Mouse (Mus musculus) myocyte (in vitro differentiated cells): ENCODE measurements around the gene Med28. TPM values are rescaled to one million over a fixed set of nuclear protein-coding genes. Genes with fewer than 3 reads are reported as not detected.

ENCODE experiments used
- H3K27me3 ChIP-seq: one replicate; pipeline ENCODE4 v1.6.1; 2011; ENCODE audit not compliant: control insufficient read depth, insufficient read depth, insufficient read length
- H3K36me3 ChIP-seq: one replicate; pipeline ENCODE4 v1.6.1; 2011; ENCODE audit not compliant: control insufficient read depth, insufficient read depth
- H3K4me2 ChIP-seq: one replicate; pipeline ENCODE4 v1.6.1; 2011; ENCODE audit warnings: low read depth, control low read depth
- H3K4me3 ChIP-seq: one replicate; pipeline ENCODE4 v1.5.1; 2011; ENCODE audit warnings: mild to moderate bottlenecking, control low read depth, moderate library complexity
- H3K79me2 ChIP-seq: one replicate; pipeline ENCODE4 v1.6.1; 2011; ENCODE audit not compliant: control insufficient read depth, insufficient read depth
- H3ac ChIP-seq: one replicate; pipeline ENCODE4 v1.6.1; 2011; ENCODE audit not compliant: control insufficient read depth, insufficient read length
- CEBPB ChIP-seq: IDR thresholded peaks from 2 replicates; pipeline ENCODE4 v1.6.1; 2011; ENCODE audit warnings: mild to moderate bottlenecking, moderate library complexity; ENCODE audit not compliant: poor library complexity, insufficient read depth, severe bottlenecking
- E2F4 ChIP-seq: IDR thresholded peaks from one replicate; pipeline ENCODE4 v1.6.1; 2011; ENCODE audit warnings: mild to moderate bottlenecking, control low read depth, moderate library complexity; ENCODE audit not compliant: insufficient read depth
- MAX ChIP-seq: IDR thresholded peaks from one replicate; pipeline ENCODE4 v1.6.1; 2011; ENCODE audit warnings: low read depth, mild to moderate bottlenecking, control low read depth
- MYOD1 ChIP-seq, 3 experiments: IDR thresholded peaks; one replicate each; pipeline ENCODE4 v1.6.1; 2011; ENCODE audit warnings: control low read depth in 2 of 3, low read depth in 2 of 3, mild to moderate bottlenecking in 2 of 3, moderate library complexity in 1 of 3; ENCODE audit not compliant: insufficient read length in 2 of 3, control insufficient read depth in 1 of 3
- MYOG ChIP-seq, 3 experiments: IDR thresholded peaks; one replicate each; pipeline ENCODE4 v1.6.1; 2011; ENCODE audit warnings: control low read depth in 2 of 3, low read depth in 2 of 3, mild to moderate bottlenecking in 2 of 3; ENCODE audit not compliant: insufficient read length in 2 of 3, control insufficient read depth in 1 of 3, insufficient read depth in 1 of 3
- POLR2A ChIP-seq: IDR thresholded peaks from one replicate; pipeline ENCODE4 v1.6.1; 2011; ENCODE audit warnings: low read depth, mild to moderate bottlenecking, control low read depth, moderate library complexity; ENCODE audit not compliant: insufficient read length
- POLR2AphosphoS2 ChIP-seq: IDR thresholded peaks from one replicate; pipeline ENCODE4 v1.6.1; 2011; ENCODE audit warnings: low read depth, control low read depth; ENCODE audit not compliant: insufficient read length
- REST ChIP-seq: IDR thresholded peaks from one replicate; pipeline ENCODE4 v1.6.1; 2011; ENCODE audit warnings: mild to moderate bottlenecking, control low read depth, moderate library complexity; ENCODE audit not compliant: insufficient read depth, insufficient read length
- SRF ChIP-seq: IDR thresholded peaks from one replicate; pipeline ENCODE4 v1.6.1; 2011; ENCODE audit warnings: low read depth; ENCODE audit not compliant: control insufficient read depth, insufficient read length
- TCF12 ChIP-seq: IDR thresholded peaks from one replicate; pipeline ENCODE4 v1.6.1; 2011; ENCODE audit warnings: mild to moderate bottlenecking, control low read depth; ENCODE audit not compliant: poor library complexity, insufficient read depth, severe bottlenecking
- TCF3 ChIP-seq: IDR thresholded peaks from one replicate; pipeline ENCODE4 v1.6.1; 2011; ENCODE audit warnings: low read depth, control low read depth; ENCODE audit not compliant: insufficient read length
- USF1 ChIP-seq: IDR thresholded peaks from one replicate; pipeline ENCODE4 v1.6.1; 2011; ENCODE audit warnings: low read depth, mild to moderate bottlenecking, control low read depth, moderate library complexity
- polyA plus RNA-seq: library from polyadenylated mRNA; unstranded; fragments of >200 nt; fragmentation: generic; extraction: Trizol; gene quantifications from one replicate; pipeline ENCODE4 v1.2.1, GENCODE M21; 2012; ENCODE audit warnings: missing spikeins

Gene Med28
- polyA plus RNA-seq, 1 experiment: 152 TPM

GRCm38 (mm10) chr5:45497564-45497963, 22.5 kb upstream of the Med28 start:
- Histone ChIP-seq H3K4me2 (no peak overlapping the region), H3K4me3 (no peak overlapping the region), H3K79me2 (peaks cover 12% of the 10 kb centered on the region), H3K36me3 (peaks cover 9% of the 10 kb centered on the region), H3ac (no peak overlapping the region), H3K27me3 (no peaks in the 10 kb centered on the region)
- TF ChIP-seq SRF (no peak), MYOG (IDR thresholded peaks at IDR 0.05; ENCODE audit: control insufficient read depth in 1 of 3, insufficient read depth in 1 of 3, insufficient read length in 2 of 3, low read depth in 2 of 3) (no peak), POLR2AphosphoS2 (no peak), REST (no peak), TCF3 (no peak), E2F4 (no peak), USF1 (no peak), MYOD1 (IDR thresholded peaks at IDR 0.05; ENCODE audit: control insufficient read depth in 1 of 3, insufficient read length in 2 of 3, low read depth in 2 of 3) (no peak), CEBPB (no peak), MAX (no peak), POLR2A (no peak), TCF12 (no peak)

- Histone ChIP-seq H3K4me2 (no peak overlapping the region), H3K27me3 (no peaks in the 10 kb centered on the region), H3K79me2 (no peaks in the 10 kb centered on the region), H3ac (no peak overlapping the region), H3K36me3 (peaks cover 57% of the 10 kb centered on the region), H3K4me3 (no peak overlapping the region)
- no peak for TF ChIP-seq E2F4
- TF ChIP-seq MAX: no peak
- no peak for TF ChIP-seq REST
- TF ChIP-seq USF1: no peak
- no peak for TF ChIP-seq MYOG (IDR thresholded peaks at IDR 0.05; ENCODE audit: control insufficient read depth in 1 of 3, insufficient read depth in 1 of 3, insufficient read length in 2 of 3, low read depth in 2 of 3)
- TF ChIP-seq MYOD1 (IDR thresholded peaks at IDR 0.05; ENCODE audit: control insufficient read depth in 1 of 3, insufficient read length in 2 of 3, low read depth in 2 of 3): no peak
- TF ChIP-seq CEBPB: no peak
- TF ChIP-seq POLR2AphosphoS2: no peak
- TF ChIP-seq TCF12: no peak
- TF ChIP-seq SRF: no peak
- no peak for TF ChIP-seq TCF3
- TF ChIP-seq POLR2A: no peak
Observed at GRCm38 (mm10) chr5:45510071-45510470, 10.0 kb upstream of the Med28 start.

- no peak for TF ChIP-seq MAX
- no peak for TF ChIP-seq POLR2A
- H3K79me2 ChIP-seq: no peaks in the 10 kb centered on the region
- H3K27me3 ChIP-seq: no peaks in the 10 kb centered on the region
- H3K36me3 ChIP-seq: peaks cover 46% of the 10 kb centered on the region
- H3K4me3 ChIP-seq: no peak overlapping the region
- H3K4me2 ChIP-seq: no peak overlapping the region
- H3ac ChIP-seq: no peak overlapping the region
Observed at GRCm38 (mm10) chr5:45512908-45513307, 7.1 kb upstream of the Med28 start.

GRCm38 (mm10) chr5:45513511-45513910, 6.5 kb upstream of the Med28 start:
- peaks cover 45% of the 10 kb centered on the region for H3K36me3 ChIP-seq

GRCm38 (mm10) chr5:45514599-45514998, 5.4 kb upstream of the Med28 start:
- Histone ChIP-seq H3K4me2 (no peak overlapping the region), H3ac (no peak overlapping the region), H3K4me3 (no peak overlapping the region), H3K27me3 (no peaks in the 10 kb centered on the region), H3K79me2 (no peaks in the 10 kb centered on the region), H3K36me3 (peaks cover 41% of the 10 kb centered on the region)
- TF ChIP-seq E2F4 (no peak), USF1 (no peak)

More at GRCm38 (mm10) chr5:45513511-45513910, 6.5 kb upstream of the Med28 start:
- Histone ChIP-seq H3K4me2 (no peak overlapping the region), H3K27me3 (no peaks in the 10 kb centered on the region), H3K79me2 (no peaks in the 10 kb centered on the region), H3ac (no peak overlapping the region), H3K4me3 (no peak overlapping the region)
- TF ChIP-seq MYOG (IDR thresholded peaks at IDR 0.05; ENCODE audit: control insufficient read depth in 1 of 3, insufficient read depth in 1 of 3, insufficient read length in 2 of 3, low read depth in 2 of 3): no peak
- no peak for TF ChIP-seq SRF
- no peak for TF ChIP-seq REST
- TF ChIP-seq CEBPB: no peak
- TF ChIP-seq MAX: no peak
- TF ChIP-seq TCF3: no peak
- no peak for TF ChIP-seq E2F4
- no peak for TF ChIP-seq USF1
- TF ChIP-seq POLR2AphosphoS2: no peak
- TF ChIP-seq TCF12: no peak
- no peak for TF ChIP-seq POLR2A
